Mouse (Mus musculus) liver, postnatal 0 days (tissue): ENCODE measurements around the gene 4931406C07Rik. TPM values are rescaled to one million over a fixed set of nuclear protein-coding genes. Genes with fewer than 3 reads are reported as not detected.
"Not testable (repeated sequence)": the region's sequence is repeated elsewhere in the genome, so short reads cannot be mapped to it uniquely, and the experiment has no call there.

Experiments
- ATAC-seq: fragments of 200-750 bp; cut with Nextera tagmentation; 2 replicates; pipeline ENCODE4 v1.8.0; 2017; ENCODE audit warnings: mild to moderate bottlenecking, moderate library complexity
- DNase-seq: peaks from one replicate; pipeline ENCODE4 v3.0.0-alpha.2; 2016
- H3K27ac ChIP-seq: fragments of 300-500 bp; sonication (generic); 2 replicates; pipeline ENCODE4 v1.5.1; 2014; ENCODE audit warnings: antibody characterized with exemption, moderate library complexity, mild to moderate bottlenecking, low read depth
- H3K27me3 ChIP-seq: fragments of 300-500 bp; sonication (generic); 2 replicates; pipeline ENCODE4 v1.6.1; 2014; ENCODE audit warnings: low read length, control low read depth, mixed read lengths; ENCODE audit not compliant: insufficient read depth
- H3K36me3 ChIP-seq: fragments of 300-500 bp; sonication (generic); replicated peaks from 2 replicates; pipeline ENCODE4 v1.6.1; 2014; ENCODE audit warnings: mild to moderate bottlenecking, control low read depth, low read length, moderate library complexity, mixed read lengths; ENCODE audit not compliant: insufficient read depth
- H3K4me1 ChIP-seq: fragments of 300-500 bp; sonication (generic); 2 replicates; pipeline ENCODE4 v1.6.1; 2014; ENCODE audit warnings: antibody characterized with exemption, mild to moderate bottlenecking, control low read depth; ENCODE audit not compliant: insufficient read depth
- H3K4me2 ChIP-seq: fragments of 300-500 bp; sonication (generic); 2 replicates; pipeline ENCODE4 v1.6.1; 2014; ENCODE audit warnings: low read depth, mild to moderate bottlenecking, low read length, moderate library complexity, mixed read lengths
- H3K4me3 ChIP-seq: fragments of 300-500 bp; sonication (generic); 2 replicates; pipeline ENCODE4 v1.5.1; 2014; ENCODE audit warnings: low read depth, low read length
- H3K9ac ChIP-seq: fragments of 300-500 bp; sonication (generic); replicated peaks from 2 replicates; pipeline ENCODE4 v1.6.1; 2014; ENCODE audit warnings: mild to moderate bottlenecking, moderate library complexity
- H3K9me3 ChIP-seq: fragments of 300-500 bp; sonication (generic); 2 replicates; pipeline ENCODE4 v1.6.1; 2016; ENCODE audit warnings: mild to moderate bottlenecking, control low read depth, low read length, mixed read lengths
- CTCF ChIP-seq: sonication (generic); IDR thresholded peaks from 2 replicates; pipeline ENCODE4 v1.5.1; 2016; ENCODE audit warnings: antibody characterized with exemption, low read depth
- EP300 ChIP-seq: IDR thresholded peaks from 2 replicates; pipeline ENCODE4 v1.6.1; 2016; ENCODE audit warnings: antibody characterized with exemption, low read depth, mild to moderate bottlenecking
- WGBS: fragments of 180-500 bp; shearing (Covaris S2); extraction: QIAGEN DNeasy Blood & Tissue Kit; methylation state at CpG from one replicate; pipeline ENCODE4 v1.1.7; 2014; ENCODE audit not compliant: insufficient replicate concordance; 5-methylcytosine and 5-hydroxymethylcytosine counted together
- polyA plus RNA-seq: library from polyadenylated mRNA; unstranded; fragments of >200 nt; fragmentation: Nextera tagmentation; extraction: Ambion mirVana; gene quantifications from 2 replicates; pipeline ENCODE4 v1.2.1, GENCODE M21; 2015

4931406C07Rik gene
- polyA plus RNA-seq, 1 experiment from 2014 or later = 27.6 TPM

GRCm38 (mm10) chr9:15307257-15307656 lies 1.0 kb upstream of the 4931406C07Rik start:
- DNase-seq (no peak), ATAC-seq (no peak)
- Histone ChIP-seq H3K9ac (peak overlapping the region; percentile 92), H3K27me3 (no peaks in the 10 kb centered on the region), H3K36me3 (peaks cover 36% of the 10 kb centered on the region), H3K4me2 (peak overlapping the region; percentile 93), H3K4me3 (peak overlapping the region; percentile 82), H3K9me3 (no peaks in the 10 kb centered on the region), H3K4me1 (peaks cover 15% of the 10 kb centered on the region), H3K27ac (no peak overlapping the region)
- TF ChIP-seq EP300 = no peak
- no peak for TF ChIP-seq CTCF
- 4% methylated on average over 6 of the region's 6 CpGs for WGBS

- H3K4me1 ChIP-seq = peaks cover 20% of the 10 kb centered on the region
- no peak for TF ChIP-seq CTCF
- TF ChIP-seq EP300 = peak; percentile 67
- 8% methylated on average over 43 of the region's 45 CpGs for WGBS
Observed at GRCm38 (mm10) chr9:15305503-15306397, 498 bp downstream of the 4931406C07Rik start, which contains the start of gene Taf1d. Gene Taf1d (plus strand): TSS chr9:15306214.

GRCm38 (mm10) chr9:15302881-15303280 lies 3.4 kb downstream of the 4931406C07Rik start:
- Histone ChIP-seq H3K4me1 (peaks cover 14% of the 10 kb centered on the region), H3K27me3 (no peaks in the 10 kb centered on the region), H3K4me3 (no peak overlapping the region), H3K9ac (no peak overlapping the region), H3K27ac (no peak overlapping the region), H3K9me3 (no peaks in the 10 kb centered on the region), H3K4me2 (no peak overlapping the region), H3K36me3 (0 out of 2 replicates have a peak, but pooled peaks cover 2% of the 10 kb centered on the region)
- TF ChIP-seq EP300 (no peak), CTCF (no peak)
- WGBS = 78% methylated on average over 2 of the region's 2 CpGs
- ATAC-seq = no peak
- DNase-seq = no peak

More at GRCm38 (mm10) chr9:15305503-15306397, 498 bp downstream of the 4931406C07Rik start, which contains the start of gene Taf1d:
- Histone ChIP-seq H3K27me3 (no peaks in the 10 kb centered on the region), H3K4me2 (peak within 1 kb of the TSS; percentile 93), H3K9me3 (no peaks in the 10 kb centered on the region), H3K27ac (peak within 1 kb of the TSS; percentile 94), H3K4me3 (peak within 1 kb of the TSS; percentile 82), H3K9ac (peak within 1 kb of the TSS; percentile 92), H3K36me3 (peaks cover 28% of the 10 kb centered on the region)
- ATAC-seq (peak; percentile 94), DNase-seq (peak; percentile 99)

- TF ChIP-seq CTCF = peak; percentile 32
- 71% methylated on average over 6 of the region's 6 CpGs for WGBS
- H3K9ac ChIP-seq, H3K36me3 ChIP-seq, H3K4me3 ChIP-seq, H3K9me3 ChIP-seq, H3K4me1 ChIP-seq, ATAC-seq, H3K27me3 ChIP-seq, DNase-seq, H3K4me2 ChIP-seq: not testable (repeated sequence)
- H3K27ac ChIP-seq = peak overlapping the region; percentile 82
Observed at GRCm38 (mm10) chr9:15302006-15302405, 4.2 kb downstream of the 4931406C07Rik start.

DNA sequence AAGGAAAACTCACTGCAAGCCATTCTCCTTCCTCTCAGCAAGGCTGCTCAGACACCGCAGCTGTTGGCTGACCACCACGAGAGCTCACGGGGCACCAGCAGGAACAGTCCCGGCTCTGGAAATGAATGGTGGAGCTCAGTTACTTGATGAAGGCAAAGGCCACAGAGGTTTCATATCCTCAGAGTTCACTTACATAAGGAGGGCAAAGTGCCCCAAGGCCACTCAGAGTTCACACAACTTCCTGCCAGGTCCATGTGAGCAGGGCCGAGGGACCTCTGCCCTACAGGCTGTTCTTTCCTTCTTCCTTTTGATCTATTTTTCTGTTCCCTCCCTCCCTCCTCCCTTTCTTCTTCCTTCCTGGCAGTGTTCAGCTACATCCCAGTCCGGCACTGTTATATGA lies 4.8 kb downstream of the 4931406C07Rik start:
- Histone ChIP-seq H3K4me2 (peak overlapping the region; percentile 58), H3K36me3 (peaks cover 2% of the 10 kb centered on the region; the same call in 1 of the 2 replicates), H3K4me3 (peak overlapping the region; percentile 23), H3K27me3 (no peaks in the 10 kb centered on the region), H3K27ac (peak overlapping the region; percentile 82), H3K9ac (peak overlapping the region; percentile 35; the same call in 1 of the 2 replicates), H3K4me1 (0 out of 2 replicates have a peak, but pooled peaks cover 5% of the 10 kb centered on the region), H3K9me3 (no peaks in the 10 kb centered on the region)
- WGBS = 20% methylated on average over 6 of the region's 6 CpGs
- DNase-seq (peak; percentile 61), ATAC-seq (peak; percentile 57)
- peak; percentile 70 for TF ChIP-seq EP300
- TF ChIP-seq CTCF = no peak

DNA sequence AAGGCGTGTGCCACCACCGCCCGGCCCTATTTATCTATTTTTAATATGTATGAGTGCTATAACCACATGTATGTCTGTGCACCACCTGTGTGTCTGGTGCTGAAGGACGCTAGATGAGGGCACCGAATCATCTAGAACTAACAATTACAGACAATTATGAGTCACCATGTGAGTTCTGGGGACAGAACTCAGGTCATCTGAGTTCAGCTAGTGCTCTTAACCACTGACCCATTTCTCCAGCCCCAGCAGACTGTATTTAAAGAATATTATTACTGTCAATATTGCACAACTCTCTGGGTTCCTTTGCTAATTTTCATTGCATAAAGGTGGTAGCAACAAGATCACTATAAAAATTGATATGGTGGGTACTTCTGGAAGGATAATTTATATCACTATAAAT lies 6.2 kb downstream of the 4931406C07Rik start:
- H3K9ac ChIP-seq = no peak overlapping the region
- 0 out of 2 replicates have a peak, but pooled peaks cover 5% of the 10 kb centered on the region for H3K4me1 ChIP-seq
- no peaks in the 10 kb centered on the region for H3K9me3 ChIP-seq
- H3K36me3 ChIP-seq = peaks cover 2% of the 10 kb centered on the region; the same call in 1 of the 2 replicates
- H3K27ac ChIP-seq = no peak overlapping the region
- ATAC-seq = no peak
- TF ChIP-seq EP300 (no peak), CTCF (no peak)
- 71% methylated on average over 5 of the region's 5 CpGs for WGBS
- H3K4me2 ChIP-seq = no peak overlapping the region
- no peaks in the 10 kb centered on the region for H3K27me3 ChIP-seq
- no peak overlapping the region for H3K4me3 ChIP-seq
- DNase-seq = no peak
